Mouse (Mus musculus) forebrain, embryonic 16.5 days (tissue): ENCODE data around the gene Wwox. TPM values are rescaled to one million over a fixed set of nuclear protein-coding genes. Genes with fewer than 3 reads are reported as not detected.
A peak's percentile ranks its signal among the peaks of the same experiment; 100 is the strongest.

Experiments used
- ATAC-seq: fragments of 200-750 bp; cut with Nextera tagmentation; 2 replicates; pipeline ENCODE4 v1.8.0; 2017; ENCODE audit warnings: mild to moderate bottlenecking, moderate library complexity
- H3K27ac ChIP-seq: fragments of 300-500 bp; sonication (generic); 2 replicates; pipeline ENCODE4 v1.5.1; 2014; ENCODE audit warnings: low read length, control low read depth
- H3K27me3 ChIP-seq: fragments of 300-500 bp; sonication (generic); replicated peaks from 2 replicates; pipeline ENCODE4 v1.6.1; 2014; ENCODE audit warnings: low read length; ENCODE audit not compliant: control insufficient read depth, insufficient read depth
- H3K36me3 ChIP-seq: fragments of 300-500 bp; sonication (generic); 2 replicates; pipeline ENCODE4 v1.6.1; 2014; ENCODE audit not compliant: control insufficient read depth, insufficient read depth
- H3K4me1 ChIP-seq: fragments of 300-500 bp; sonication (generic); replicated peaks from 2 replicates; pipeline ENCODE4 v1.6.1; 2014; ENCODE audit warnings: low read length; ENCODE audit not compliant: control insufficient read depth, insufficient read depth
- H3K4me2 ChIP-seq: fragments of 300-500 bp; sonication (generic); 2 replicates; pipeline ENCODE4 v1.6.1; 2014; ENCODE audit warnings: mild to moderate bottlenecking, low read length, control low read depth
- H3K4me3 ChIP-seq: fragments of 300-500 bp; sonication (generic); replicated peaks from 2 replicates; pipeline ENCODE4 v1.5.1; 2014; ENCODE audit warnings: mild to moderate bottlenecking, low read length, control low read depth
- H3K9ac ChIP-seq: fragments of 300-500 bp; sonication (generic); replicated peaks from 2 replicates; pipeline ENCODE4 v1.6.1; 2014; ENCODE audit warnings: low read depth, low read length, control low read depth
- H3K9me3 ChIP-seq: fragments of 300-500 bp; sonication (generic); 2 replicates; pipeline ENCODE4 v1.6.1; 2016; ENCODE audit warnings: low read length; ENCODE audit not compliant: control insufficient read depth
- WGBS: fragments of 180-500 bp; shearing (Covaris S2); extraction: QIAGEN DNeasy Blood & Tissue Kit; methylation state at CpG from one replicate; pipeline ENCODE4 v1.1.7; 2014; 5-methylcytosine and 5-hydroxymethylcytosine counted together
- polyA plus RNA-seq: library from polyadenylated mRNA; unstranded; fragments of >200 nt; fragmentation: Nextera tagmentation; extraction: Ambion mirVana; gene quantifications from 2 replicates; pipeline ENCODE4 v1.2.1, GENCODE M21; 2015

Wwox gene
- polyA plus RNA-seq, 1 experiment from 2014 or later = 11.4 TPM

- Histone ChIP-seq H3K4me2 (peak overlapping the region; percentile 39), H3K4me3 (no peak overlapping the region), H3K27ac (no peak overlapping the region), H3K9me3 (no peaks in the 10 kb centered on the region), H3K4me1 (peaks cover 13% of the 10 kb centered on the region; the same call in 1 of the 2 replicates), H3K27me3 (no peaks in the 10 kb centered on the region), H3K9ac (peak overlapping the region; percentile 16; the same call in 1 of the 2 replicates), H3K36me3 (no peaks in the 10 kb centered on the region)
- ATAC-seq = no peak
- WGBS = 49% methylated on average over 25 of the region's 25 CpGs
Observed at GRCm38 (mm10) chr8:114458113-114458784, 18.8 kb downstream of the Wwox start.

GRCm38 (mm10) chr8:114460600-114460999 is 21.1 kb downstream of the Wwox start:
- H3K4me1 ChIP-seq = peaks cover 13% of the 10 kb centered on the region; the same call in 1 of the 2 replicates
- H3K27ac ChIP-seq = no peak overlapping the region
- no peak for ATAC-seq
- H3K9ac ChIP-seq = no peak overlapping the region
- H3K27me3 ChIP-seq = no peaks in the 10 kb centered on the region
- no peak overlapping the region for H3K4me2 ChIP-seq
- no peaks in the 10 kb centered on the region for H3K9me3 ChIP-seq
- no peaks in the 10 kb centered on the region for H3K36me3 ChIP-seq
- H3K4me3 ChIP-seq = no peak overlapping the region
- WGBS = 63% methylated on average over 5 of the region's 5 CpGs

- no peak overlapping the region for H3K4me2 ChIP-seq
- H3K36me3 ChIP-seq = no peaks in the 10 kb centered on the region
- 86% methylated on average over 11 of the region's 11 CpGs for WGBS
- ATAC-seq = no peak
- no peaks in the 10 kb centered on the region for H3K27me3 ChIP-seq
- no peak overlapping the region for H3K27ac ChIP-seq
- H3K9me3 ChIP-seq = no peaks in the 10 kb centered on the region
- no peak overlapping the region for H3K9ac ChIP-seq
- H3K4me1 ChIP-seq = peaks cover 13% of the 10 kb centered on the region; the same call in 1 of the 2 replicates
- H3K4me3 ChIP-seq = no peak overlapping the region
Observed at GRCm38 (mm10) chr8:114462591-114462990, 23.1 kb downstream of the Wwox start.

- Histone ChIP-seq H3K9ac (no peak overlapping the region), H3K27me3 (no peaks in the 10 kb centered on the region), H3K4me2 (no peak overlapping the region), H3K9me3 (no peaks in the 10 kb centered on the region), H3K36me3 (no peaks in the 10 kb centered on the region), H3K4me3 (no peak overlapping the region), H3K4me1 (peaks cover 9% of the 10 kb centered on the region; the same call in 1 of the 2 replicates), H3K27ac (no peak overlapping the region)
- ATAC-seq = no peak
- WGBS = 54% methylated on average over 10 of the region's 10 CpGs
Observed at GRCm38 (mm10) chr8:114463305-114463704, 23.9 kb downstream of the Wwox start.

GRCm38 (mm10) chr8:114468526-114469207 is 29.2 kb downstream of the Wwox start:
- 63% methylated on average over 21 of the region's 21 CpGs for WGBS
- peak; percentile 66; the same call in 1 of the 2 replicates for ATAC-seq
- Histone ChIP-seq H3K4me2 (no peak overlapping the region), H3K4me1 (no peaks in the 10 kb centered on the region; the same call in 1 of the 2 replicates), H3K4me3 (no peak overlapping the region), H3K9me3 (no peaks in the 10 kb centered on the region), H3K36me3 (no peaks in the 10 kb centered on the region), H3K27me3 (no peaks in the 10 kb centered on the region), H3K27ac (peak overlapping the region; percentile 33; the same call in 1 of the 2 replicates), H3K9ac (no peak overlapping the region)

- Histone ChIP-seq H3K27ac (no peak overlapping the region), H3K9me3 (no peaks in the 10 kb centered on the region), H3K4me3 (no peak overlapping the region), H3K4me2 (no peak overlapping the region), H3K4me1 (no peaks in the 10 kb centered on the region; the same call in 1 of the 2 replicates), H3K36me3 (no peaks in the 10 kb centered on the region), H3K9ac (no peak overlapping the region), H3K27me3 (no peaks in the 10 kb centered on the region)
- 89% methylated on average over 10 of the region's 10 CpGs for WGBS
- ATAC-seq = no peak
Observed at GRCm38 (mm10) chr8:114469208-114469590, 29.7 kb downstream of the Wwox start.

- Histone ChIP-seq H3K36me3 (no peaks in the 10 kb centered on the region), H3K27ac (no peak overlapping the region), H3K4me3 (no peak overlapping the region), H3K4me1 (no peaks in the 10 kb centered on the region; the same call in 1 of the 2 replicates), H3K4me2 (no peak overlapping the region), H3K9ac (no peak overlapping the region), H3K9me3 (no peaks in the 10 kb centered on the region), H3K27me3 (no peaks in the 10 kb centered on the region)
- no peak for ATAC-seq
- WGBS = 90% methylated on average over 11 of the region's 11 CpGs
Observed at GRCm38 (mm10) chr8:114473546-114473945, 34.1 kb downstream of the Wwox start.

GRCm38 (mm10) chr8:114476919-114477318 is 37.5 kb downstream of the Wwox start:
- Histone ChIP-seq H3K4me2 (no peak overlapping the region), H3K9ac (no peak overlapping the region)
- WGBS = 83% methylated on average over 10 of the region's 10 CpGs

GRCm38 (mm10) chr8:114477790-114478189 is 38.3 kb downstream of the Wwox start:
- no peak overlapping the region for H3K9ac ChIP-seq
- H3K27ac ChIP-seq = no peak overlapping the region
- no peaks in the 10 kb centered on the region for H3K9me3 ChIP-seq
- 79% methylated on average over 8 of the region's 8 CpGs for WGBS
- no peaks in the 10 kb centered on the region for H3K36me3 ChIP-seq
- ATAC-seq = no peak
- no peaks in the 10 kb centered on the region for H3K4me1 ChIP-seq
- H3K4me3 ChIP-seq = no peak overlapping the region
- no peak overlapping the region for H3K4me2 ChIP-seq
- H3K27me3 ChIP-seq = no peaks in the 10 kb centered on the region

More at GRCm38 (mm10) chr8:114476919-114477318, 37.5 kb downstream of the Wwox start:
- H3K4me3 ChIP-seq = no peak overlapping the region
- no peak for ATAC-seq
- H3K27ac ChIP-seq = no peak overlapping the region
- H3K27me3 ChIP-seq = no peaks in the 10 kb centered on the region
- H3K36me3 ChIP-seq = no peaks in the 10 kb centered on the region
- no peaks in the 10 kb centered on the region for H3K4me1 ChIP-seq
- no peaks in the 10 kb centered on the region for H3K9me3 ChIP-seq
